Mouse (Mus musculus) skeletal muscle tissue, adult 2 months (tissue): Measurements from ENCODE around the gene Armc8.

Experiments
- DNase-seq: peaks from one replicate; pipeline ENCODE4 v3.0.0-alpha.2; 2012; ENCODE audit warnings: low read depth, low spot score

The Armc8 gene

DNA sequence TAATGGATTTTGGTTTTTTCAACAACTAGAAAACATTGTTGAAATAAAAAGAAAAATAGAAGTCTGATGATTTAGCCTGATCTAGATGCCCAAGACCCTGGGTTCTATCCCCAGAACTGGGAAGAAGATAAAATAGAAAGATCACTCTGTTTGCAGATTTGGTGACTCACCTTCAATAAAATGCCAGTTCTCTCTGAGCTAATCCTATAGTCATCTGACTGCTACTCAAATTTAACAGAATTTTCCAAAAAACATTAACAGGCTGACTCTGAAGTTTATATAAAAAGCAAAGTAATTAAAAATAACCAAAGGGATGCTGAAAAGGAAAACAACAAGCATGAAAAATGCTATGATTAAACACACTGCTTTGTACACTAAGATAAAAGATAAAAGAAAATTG is 122.4 kb downstream of the Armc8 start:
- no peak for DNase-seq

- no peak for DNase-seq
Measured at GRCm38 (mm10) chr9:99444590-99445178, 124.0 kb downstream of the Armc8 start.

DNA sequence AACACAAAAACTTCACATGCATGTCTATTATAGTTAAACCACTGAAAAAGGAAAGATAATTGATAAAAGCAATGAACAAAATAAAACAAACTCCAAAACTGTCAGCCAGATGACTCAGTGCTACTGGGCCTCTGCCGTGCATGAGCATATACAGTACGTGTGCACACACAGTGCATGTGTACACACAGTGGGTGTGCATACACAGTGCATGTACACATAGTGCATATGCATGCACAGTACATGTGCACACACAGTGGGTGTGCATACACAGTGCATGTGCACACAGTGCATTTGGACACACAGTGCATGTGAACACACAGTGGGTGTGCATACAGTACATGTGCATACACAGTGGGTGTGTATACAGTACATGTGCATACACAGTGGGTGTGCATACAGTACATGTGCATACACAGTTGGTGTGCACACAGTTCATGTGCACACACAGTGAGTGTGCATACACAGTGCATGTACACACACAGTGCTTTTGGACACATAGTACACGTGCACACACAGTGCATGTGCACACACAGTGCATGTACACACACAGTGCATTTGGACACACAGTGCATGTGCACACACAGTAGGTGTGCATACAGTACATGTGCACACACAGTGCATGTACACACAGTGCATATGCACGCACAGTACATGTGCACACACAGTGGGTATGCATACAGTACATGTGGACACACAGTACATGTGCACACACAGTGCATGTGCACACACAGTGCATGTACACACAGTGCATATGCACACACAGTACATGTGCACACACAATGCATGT is 126.9 kb downstream of the Armc8 start:
- DNase-seq: no peak

DNA sequence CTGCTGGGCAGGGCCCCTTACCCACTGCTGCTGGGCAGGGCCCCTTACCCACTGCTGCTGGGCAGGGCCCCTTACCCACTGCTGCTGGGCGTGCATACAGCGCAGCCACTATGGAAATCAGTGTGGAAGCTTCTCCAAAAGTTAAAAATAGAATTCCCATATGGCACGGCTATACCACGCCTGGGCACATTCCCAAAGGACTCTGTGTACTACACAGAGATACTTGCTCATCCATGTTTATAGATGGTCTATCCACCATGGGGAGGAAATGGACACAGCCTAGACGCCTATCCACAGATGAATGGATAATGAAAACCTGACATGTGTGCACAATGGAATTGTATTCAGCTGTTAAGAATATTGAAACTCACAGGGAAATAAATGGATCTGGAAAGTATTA is 127.8 kb downstream of the Armc8 start:
- DNase-seq: no peak

DNA sequence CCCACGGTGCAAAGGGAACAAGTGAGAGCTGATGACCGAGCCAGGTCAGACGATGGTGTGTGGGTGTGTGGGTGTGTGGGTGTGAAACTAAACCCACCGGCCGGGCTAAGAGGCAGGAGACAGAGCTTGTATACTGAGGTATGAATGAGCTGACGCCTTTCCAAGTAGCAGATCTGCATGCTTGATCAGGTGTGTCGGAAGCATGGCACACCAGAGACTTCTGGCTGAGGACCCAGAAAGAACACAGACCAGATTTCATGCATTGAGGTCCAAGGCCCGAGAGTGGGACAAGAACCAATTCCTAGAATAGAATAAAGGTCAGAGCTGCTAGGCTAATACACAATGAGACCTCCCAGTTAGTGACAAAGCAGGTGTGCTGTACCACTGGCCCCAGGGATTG is 129.6 kb downstream of the Armc8 start:
- DNase-seq: no peak

DNA sequence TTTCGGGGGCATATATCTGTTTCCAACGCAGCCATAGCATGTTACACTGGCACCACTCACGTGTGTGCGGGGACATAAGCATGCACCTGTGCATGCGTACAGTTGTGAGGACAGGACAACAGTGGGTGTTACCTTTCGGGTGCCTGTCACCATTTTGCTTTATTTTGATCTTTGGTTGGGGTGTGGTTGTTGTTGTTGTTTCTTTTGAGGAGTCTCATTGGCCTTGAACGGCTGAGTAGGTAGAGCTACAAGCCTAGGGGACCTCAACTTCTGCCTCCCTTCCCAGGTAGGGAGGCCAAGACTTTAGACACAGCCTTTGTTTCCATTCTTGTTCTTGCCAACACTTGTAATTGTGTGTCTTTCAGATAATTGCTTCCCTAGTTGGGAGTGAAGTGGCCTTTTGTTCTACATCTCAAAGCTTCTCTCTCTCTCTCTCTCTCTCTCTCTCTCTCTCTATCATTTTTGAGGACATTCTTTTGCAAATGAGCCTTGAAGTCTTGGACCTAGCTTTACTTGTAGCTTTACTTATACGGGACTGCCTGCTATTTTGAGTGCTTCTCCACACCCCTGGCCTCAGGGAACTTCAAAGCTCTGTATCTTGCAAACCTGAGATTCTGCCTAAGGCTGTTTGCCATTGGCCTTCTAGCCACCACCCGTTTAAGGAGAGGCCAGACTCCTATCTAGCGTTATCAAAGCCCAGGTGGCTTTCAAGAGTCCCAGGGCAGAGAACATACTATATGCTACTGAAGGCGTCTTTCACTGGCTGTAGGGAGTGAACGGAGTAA is 130.7 kb downstream of the Armc8 start:
- no peak for DNase-seq

GRCm38 (mm10) chr9:99437031-99437764 is 131.5 kb downstream of the Armc8 start, which contains the start of gene Mras:
Gene Mras (minus strand): TSS chr9:99437381.
- DNase-seq: no peak

DNA sequence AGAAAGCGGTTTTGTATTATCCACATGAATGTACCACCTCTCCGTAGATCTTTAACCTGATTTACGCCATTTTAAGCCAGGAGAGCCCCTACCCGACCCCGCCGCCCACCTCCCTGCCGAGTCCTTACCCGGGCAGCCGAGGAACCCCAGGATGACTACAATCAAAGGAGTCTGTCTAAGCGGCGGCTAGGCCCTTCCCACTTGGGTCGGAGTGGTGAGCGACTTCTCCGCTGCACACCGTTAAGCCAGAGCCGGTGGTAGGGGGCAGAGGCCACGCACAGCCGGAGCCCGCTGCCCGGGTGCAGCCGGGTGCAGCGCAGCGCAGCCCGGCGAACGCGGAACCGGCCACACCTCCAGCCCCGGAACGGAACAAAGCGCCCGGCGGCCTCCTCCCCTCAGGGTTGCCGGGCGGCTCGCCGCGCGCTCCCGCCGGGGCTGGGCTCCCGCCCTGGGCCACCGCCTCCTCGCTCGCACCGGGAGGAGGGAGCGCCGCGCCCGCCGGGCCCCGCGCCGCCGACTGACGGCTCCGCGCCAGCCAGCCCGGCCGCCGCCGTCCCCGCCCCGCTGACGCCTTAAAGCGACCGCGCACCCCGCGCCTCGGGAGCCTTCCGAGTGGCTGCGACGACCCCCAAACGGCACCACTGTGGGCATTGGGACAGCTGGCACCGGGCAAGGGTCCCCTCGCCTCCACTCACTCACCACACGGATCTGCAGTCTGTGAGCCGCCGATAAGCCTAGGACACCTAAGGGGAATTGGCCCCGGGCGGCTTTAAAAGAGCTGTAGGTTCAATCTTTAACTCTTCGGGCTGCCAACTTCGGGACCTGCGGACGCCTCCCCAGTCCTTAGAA is 132.3 kb downstream of the Armc8 start:
- DNase-seq: peak; percentile 63

DNA sequence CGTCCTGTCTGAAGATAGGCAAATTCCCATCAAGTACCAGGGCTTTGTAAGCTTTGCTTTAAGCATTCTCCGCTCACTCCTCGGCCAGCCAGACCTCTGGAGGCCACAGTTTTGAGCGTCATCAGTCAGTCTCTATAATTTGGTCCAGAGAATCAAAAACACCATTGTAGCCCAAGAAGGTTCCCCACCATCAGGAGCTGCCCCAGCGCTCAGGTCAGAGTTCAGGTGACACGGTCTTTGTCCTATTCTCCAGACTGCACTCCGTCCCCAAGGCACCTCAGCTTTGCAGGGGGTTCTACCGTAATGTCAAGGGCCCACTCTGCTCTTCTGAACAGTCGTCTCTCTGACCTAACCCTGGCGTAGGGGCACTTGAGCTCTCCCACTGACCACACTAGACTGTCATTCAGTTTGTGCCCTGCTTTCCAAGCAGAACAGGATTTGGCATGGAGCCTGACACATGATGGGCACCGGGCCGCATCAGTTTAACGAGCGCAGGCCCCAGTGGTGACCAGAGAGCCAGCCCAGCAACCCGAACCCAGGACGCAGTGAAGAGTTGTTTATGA is 133.0 kb downstream of the Armc8 start:
- DNase-seq: no peak

DNA sequence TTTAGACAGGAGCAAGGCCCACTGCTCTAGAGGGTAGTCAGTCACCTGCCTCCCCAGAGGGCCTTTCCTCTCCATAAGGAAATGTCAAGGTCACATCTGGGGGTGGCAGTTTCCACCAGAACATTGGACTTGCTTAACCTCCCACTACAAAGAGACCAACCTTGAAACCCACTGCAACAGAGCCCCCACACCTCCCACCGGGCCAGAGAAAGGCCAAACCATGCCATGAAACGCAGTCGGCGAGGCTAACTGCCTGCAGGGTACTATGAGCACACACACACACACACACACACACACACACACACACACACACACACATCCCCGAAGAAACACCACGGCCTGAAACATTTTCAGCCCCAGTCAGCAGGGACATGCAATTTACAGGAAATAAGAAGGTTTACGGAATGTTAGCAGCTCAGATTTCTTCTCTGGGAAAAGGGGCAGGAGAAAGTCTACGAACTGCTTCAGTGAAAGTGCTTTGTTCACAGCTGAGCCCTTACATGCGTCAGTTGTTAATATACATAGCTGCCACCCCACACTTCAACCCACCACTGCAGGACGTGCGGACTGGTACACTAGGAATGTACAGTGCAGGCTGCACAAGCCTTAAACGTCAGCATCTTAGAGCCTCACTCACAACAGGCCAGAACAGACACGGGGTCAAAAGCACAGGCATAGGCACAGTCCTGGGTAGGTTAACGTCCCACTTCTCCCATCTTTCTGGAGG is 133.6 kb downstream of the Armc8 start:
- DNase-seq: no peak

- no peak for DNase-seq
Measured at GRCm38 (mm10) chr9:99432478-99432877, 136.2 kb downstream of the Armc8 start.

GRCm38 (mm10) chr9:99431963-99432362 is 136.7 kb downstream of the Armc8 start:
- no peak for DNase-seq

DNA sequence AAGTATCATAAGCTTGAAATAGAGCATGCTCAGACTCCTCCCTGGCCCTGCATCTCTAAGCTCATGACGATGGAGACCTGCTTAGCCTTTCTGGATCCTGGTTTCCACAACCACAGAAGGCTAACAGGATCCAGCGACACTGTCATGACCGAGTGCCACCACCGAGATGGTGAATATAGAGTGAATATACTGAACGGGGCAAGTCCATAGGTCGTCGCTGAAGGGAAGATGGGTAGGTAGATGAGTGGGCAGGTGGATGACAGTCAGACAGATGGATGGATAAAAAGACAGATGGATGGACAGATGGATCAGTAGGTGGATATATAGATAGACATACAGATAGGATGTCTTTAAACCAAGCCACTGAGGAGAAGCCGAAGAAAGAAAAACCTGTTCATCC is 137.4 kb downstream of the Armc8 start:
- no peak for DNase-seq

DNA sequence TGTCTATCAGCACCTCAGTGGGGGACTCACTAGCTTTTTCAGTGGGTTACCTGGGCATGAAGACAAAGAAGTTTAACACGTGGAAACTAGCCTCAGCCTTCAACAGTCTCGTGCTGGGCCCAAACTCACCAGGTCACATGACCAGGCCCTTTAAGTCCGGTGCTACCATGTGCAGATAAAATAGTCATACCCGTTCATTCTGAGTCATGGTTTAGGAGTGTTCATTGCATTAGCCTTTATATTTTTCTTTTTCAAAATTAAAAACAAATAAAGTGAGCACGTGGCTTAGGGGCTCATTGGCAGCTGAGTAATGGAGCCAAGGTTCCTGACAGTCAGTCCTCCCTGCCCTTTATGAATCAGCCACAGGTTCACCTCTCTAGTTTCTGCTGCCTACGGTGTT is 137.9 kb downstream of the Armc8 start:
- no peak for DNase-seq

DNA sequence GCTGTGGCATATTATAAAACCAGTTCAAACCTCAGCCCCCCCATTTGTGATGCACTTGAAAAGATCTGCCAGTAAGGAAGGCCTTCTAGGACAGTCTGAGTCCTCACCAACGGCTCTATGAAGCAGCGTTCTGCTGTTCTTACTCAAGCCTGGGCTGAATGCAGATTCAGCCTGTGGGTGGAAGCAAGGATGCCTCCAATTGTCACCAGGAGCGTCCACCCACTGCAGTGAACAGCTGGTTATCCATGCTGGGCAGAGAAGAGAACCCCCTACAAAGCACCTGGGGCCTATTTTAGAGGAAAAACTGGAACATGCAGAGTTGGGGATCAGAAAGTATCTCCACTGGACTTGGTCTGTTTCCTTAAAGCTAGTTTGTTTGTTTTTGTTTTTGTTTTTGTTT is 138.9 kb downstream of the Armc8 start:
- no peak for DNase-seq

GRCm38 (mm10) chr9:99428601-99429331 is 139.9 kb downstream of the Armc8 start:
- DNase-seq: no peak
